Mouse (Mus musculus): ENCODE data around the gene Birc6.

- TF ChIP-seq CTCF (IDR thresholded peaks at IDR 0.05; ENCODE audit: low read depth, low read length) (no peak), POLR2A (IDR thresholded peaks at IDR 0.05; ENCODE audit: extremely low read depth, insufficient read depth, low read length) (no peak)
These were observed 41.1 kb downstream of the Birc6 start for GRCm38 (mm10) chr17:74569219-74569618.
